Mouse (Mus musculus) cerebellum, adult 11-12 months (tissue): Measurements from ENCODE around the gene Cryl1.

Source experiments
- DNase-seq: peaks from one replicate; pipeline ENCODE4 v3.0.0; 2022

Gene Cryl1

DNA sequence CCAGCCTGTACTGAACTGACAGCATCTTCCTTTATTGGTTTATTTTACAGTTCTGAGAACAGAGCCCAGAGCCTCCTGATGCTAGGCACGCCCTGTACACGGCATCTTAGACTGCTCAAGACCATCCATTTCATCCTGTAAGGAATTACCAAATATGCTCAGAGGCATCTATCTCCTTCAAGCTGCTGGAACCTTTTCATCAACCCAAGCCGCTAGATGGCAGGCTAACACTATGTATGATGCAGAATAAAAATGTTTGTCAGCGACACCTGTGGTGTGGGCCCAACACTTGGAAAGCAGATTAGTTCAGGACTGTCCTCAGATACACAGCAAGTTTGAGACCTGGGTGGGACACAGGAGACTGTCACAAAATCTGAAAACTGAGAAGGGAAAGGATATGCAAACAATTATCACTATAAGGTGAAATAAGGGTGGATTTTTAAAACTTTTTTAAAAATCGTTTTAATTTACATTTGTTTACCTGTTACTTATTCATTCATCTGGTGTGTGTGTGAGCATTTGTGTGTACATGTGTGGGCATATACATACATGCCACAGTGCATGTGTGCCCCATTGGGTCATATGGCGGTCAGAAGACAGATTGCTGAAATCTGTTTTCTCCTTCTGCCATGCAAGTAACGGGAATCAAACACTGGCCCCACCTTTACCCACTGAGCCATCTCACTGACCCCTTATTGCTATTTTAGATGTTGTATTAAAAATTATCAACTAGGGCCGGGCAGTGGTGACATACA, 25.8 kb downstream of the Cryl1 start:
- peak; percentile 45 for DNase-seq

- no peak for DNase-seq
Observed at GRCm38 (mm10) chr14:57367327-57367726, 31.0 kb downstream of the Cryl1 start.

GRCm38 (mm10) chr14:57366724-57367123, 31.6 kb downstream of the Cryl1 start:
- no peak for DNase-seq

- DNase-seq, result no peak
Observed at GRCm38 (mm10) chr14:57365341-57365740, 33.0 kb downstream of the Cryl1 start.

- no peak for DNase-seq
Observed at GRCm38 (mm10) chr14:57363833-57364232, 34.5 kb downstream of the Cryl1 start.

- DNase-seq, result peak; percentile 44
Observed at GRCm38 (mm10) chr14:57362726-57363660, 35.3 kb downstream of the Cryl1 start.

- DNase-seq, result no peak
Observed at GRCm38 (mm10) chr14:57357030-57357429, 41.3 kb downstream of the Cryl1 start.

GRCm38 (mm10) chr14:57351521-57352235, 46.7 kb downstream of the Cryl1 start:
- DNase-seq, result no peak

GRCm38 (mm10) chr14:57349955-57350354, 48.4 kb downstream of the Cryl1 start:
- no peak for DNase-seq

DNA sequence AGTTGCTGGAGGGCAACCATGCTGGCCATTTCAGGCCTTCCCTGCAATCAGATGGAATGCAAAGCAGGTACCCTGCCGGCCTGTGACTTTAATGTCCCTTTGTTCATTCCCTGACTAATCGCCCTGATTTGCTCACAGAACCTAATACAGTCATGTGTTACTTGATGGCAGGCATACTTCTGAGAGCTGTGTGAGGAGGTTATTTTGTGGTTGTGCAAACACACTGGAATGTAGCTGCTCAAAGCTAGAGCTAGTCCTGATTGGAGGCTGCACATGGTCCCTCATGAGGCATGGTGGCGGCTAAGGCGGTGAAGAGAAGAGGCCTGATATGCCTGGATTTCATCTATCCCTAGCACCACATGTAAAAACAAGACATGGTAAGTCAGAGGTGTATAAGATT, 50.2 kb downstream of the Cryl1 start:
- no peak for DNase-seq

- DNase-seq, result no peak
Observed at GRCm38 (mm10) chr14:57346135-57346534, 52.2 kb downstream of the Cryl1 start.

GRCm38 (mm10) chr14:57344781-57345492, 53.4 kb downstream of the Cryl1 start:
- DNase-seq, result no peak

GRCm38 (mm10) chr14:57343057-57343750, 55.1 kb downstream of the Cryl1 start:
- DNase-seq, result no peak

DNA sequence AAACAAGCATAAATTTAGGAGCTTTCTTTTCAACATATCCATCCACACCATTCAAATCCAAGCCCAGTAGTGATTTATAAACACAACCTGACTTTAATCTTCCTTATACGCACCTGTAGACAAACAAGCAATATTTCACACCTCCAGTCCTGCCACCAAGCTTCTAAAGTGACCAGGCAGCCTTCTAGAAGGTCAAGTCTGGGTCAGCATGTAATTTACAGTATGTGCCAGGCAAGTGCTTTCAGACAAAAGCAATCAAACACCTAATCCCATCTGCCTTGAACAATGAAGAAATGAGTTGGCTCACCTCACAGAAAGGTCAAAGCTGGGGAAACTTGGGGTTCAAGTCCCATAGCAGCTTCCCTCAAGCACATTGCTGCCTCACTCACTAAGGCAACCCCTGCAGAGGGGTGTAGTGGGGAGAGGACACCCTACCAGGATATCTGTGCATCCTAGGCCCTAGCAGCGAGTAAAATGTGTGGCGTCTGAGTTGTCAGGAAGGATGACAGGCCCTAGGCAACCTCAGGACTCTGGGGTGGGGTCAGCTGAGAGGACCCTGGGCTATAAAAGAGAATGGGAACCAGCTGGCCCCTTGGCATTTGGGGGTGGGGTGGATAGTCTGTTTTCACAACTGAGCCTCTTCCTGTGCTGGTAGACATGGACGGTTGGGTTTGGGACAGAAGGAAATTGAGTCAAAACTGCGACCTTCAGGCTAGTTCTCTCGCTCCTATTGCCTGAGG, 55.8 kb downstream of the Cryl1 start:
- DNase-seq, result no peak

GRCm38 (mm10) chr14:57338666-57339065, 59.7 kb downstream of the Cryl1 start:
- no peak for DNase-seq

GRCm38 (mm10) chr14:57334833-57335232, 63.5 kb downstream of the Cryl1 start:
- no peak for DNase-seq

- DNase-seq, result no peak
Observed at GRCm38 (mm10) chr14:57332503-57332902, 65.8 kb downstream of the Cryl1 start.

DNA sequence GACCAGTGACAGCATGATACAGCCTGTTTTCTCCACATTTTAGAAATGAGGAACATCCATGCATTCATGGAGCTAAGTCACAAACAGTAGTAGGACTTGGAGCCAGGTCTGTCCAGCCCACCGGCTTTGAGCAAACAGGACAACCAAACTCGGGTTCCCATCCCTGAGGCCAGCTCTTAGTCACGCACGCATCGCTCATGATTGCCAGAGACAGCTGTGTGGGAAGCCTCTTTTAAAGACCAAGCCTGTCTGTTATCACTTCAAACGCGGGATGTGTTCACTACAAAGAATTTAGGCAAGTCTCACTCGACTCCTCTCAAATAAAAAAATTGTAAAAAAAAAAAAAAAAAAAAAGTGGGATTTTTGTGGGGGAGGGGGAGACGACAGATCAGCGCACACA, 67.2 kb downstream of the Cryl1 start:
- DNase-seq, result no peak

GRCm38 (mm10) chr14:57329600-57329999, 68.7 kb downstream of the Cryl1 start:
- peak; percentile 51 for DNase-seq

DNA sequence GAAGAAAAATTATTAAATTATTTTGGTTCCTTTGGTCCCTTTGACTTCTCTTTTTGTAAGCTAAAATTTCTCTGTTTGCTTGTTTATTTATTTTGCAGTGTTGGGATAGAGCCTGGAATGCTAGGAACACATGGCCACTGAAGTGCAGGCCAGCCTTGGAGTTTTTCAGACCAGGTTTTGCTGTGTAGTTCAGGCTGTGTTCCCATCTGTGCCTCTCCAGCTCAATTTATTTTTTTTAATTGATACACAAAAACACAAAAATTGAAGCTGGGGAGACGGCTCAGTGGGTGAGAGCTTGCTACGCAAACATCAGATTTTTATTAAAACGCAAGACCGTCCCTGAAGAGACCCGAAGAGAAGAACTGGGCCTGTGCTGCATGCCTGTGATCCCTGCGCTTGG, 71.6 kb downstream of the Cryl1 start:
- DNase-seq, result no peak

- DNase-seq, result no peak
Observed at GRCm38 (mm10) chr14:57318812-57319211, 79.5 kb downstream of the Cryl1 start.
